Mouse (Mus musculus) small intestine, adult 2 months (tissue): ENCODE measurements around the gene Map1lc3a.

ENCODE experiments used
- CTCF ChIP-seq: fragments of 200-500 bp; IDR thresholded peaks from 2 replicates; pipeline ENCODE4 v1.5.1; 2012; ENCODE audit warnings: low read depth, mild to moderate bottlenecking, control low read depth, inconsistent platforms, low read length, moderate library complexity, mixed read lengths; ENCODE audit not compliant: insufficient replicate concordance, insufficient read length; ENCODE audit errors: extremely low read depth
- POLR2A ChIP-seq: fragments of 200-500 bp; IDR thresholded peaks from 2 replicates; pipeline ENCODE4 v1.6.1; 2012; ENCODE audit warnings: low read depth, mild to moderate bottlenecking, control low read depth, inconsistent platforms, low read length, moderate library complexity

DNA sequence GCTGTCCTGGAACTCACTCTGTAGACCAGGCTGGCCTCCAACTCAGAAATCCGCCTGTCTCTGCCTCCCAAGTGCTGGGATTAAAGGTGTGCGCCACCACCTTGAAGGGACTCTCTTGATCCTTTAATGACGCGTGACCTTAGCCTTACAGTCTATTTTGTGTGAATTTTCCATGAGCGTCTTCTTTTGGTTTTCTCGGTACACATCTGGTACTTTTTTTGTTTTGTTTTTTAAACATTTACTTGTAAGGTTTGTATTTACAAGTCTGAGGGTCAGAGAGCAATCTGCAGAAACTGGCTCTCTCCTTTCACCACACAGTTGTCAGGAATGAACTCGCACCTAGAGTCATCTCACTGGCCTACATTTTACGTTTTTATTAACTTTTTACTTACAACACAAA, 2.5 kb upstream of the Map1lc3a start:
- TF ChIP-seq CTCF: no peak
- no peak for TF ChIP-seq POLR2A
